Mouse (Mus musculus): ENCODE data around the gene Nptn.

Gene Nptn

GRCm38 (mm10) chr9:58675371-58675770 lies 93.3 kb downstream of the Nptn start:
- in situ Hi-C loops (cut with MboI, MseI): no loop called here

GRCm38 (mm10) chr9:58681411-58681810 lies 99.4 kb downstream of the Nptn start:
- in situ Hi-C loops (cut with MboI, MseI): loop anchor here (10.0 kb wide), 2 partner anchors 357 to 1163 kb away; no protein-coding TSS in a partner anchor

- in situ Hi-C loops (cut with MboI, MseI): loop anchor here (10.0 kb wide), 2 partner anchors 357 to 1163 kb away; no protein-coding TSS in a partner anchor
Measured at GRCm38 (mm10) chr9:58682106-58682505, 100.1 kb downstream of the Nptn start.

- in situ Hi-C loops (cut with MboI, MseI): loop anchor here (10.0 kb wide), 2 partner anchors 359 to 1161 kb away; no protein-coding TSS in a partner anchor
Measured at GRCm38 (mm10) chr9:58683372-58683771, 101.3 kb downstream of the Nptn start.

- in situ Hi-C loops (cut with MboI, MseI): loop anchor here (10.0 kb wide), 2 partner anchors 360 to 1160 kb away; no protein-coding TSS in a partner anchor
Measured at GRCm38 (mm10) chr9:58685290-58685689, 103.2 kb downstream of the Nptn start.

GRCm38 (mm10) chr9:58688076-58688475 lies 106.0 kb downstream of the Nptn start:
- in situ Hi-C loops (cut with MboI, MseI): loop anchor here (10.0 kb wide), 2 partner anchors 363 to 1157 kb away; no protein-coding TSS in a partner anchor

GRCm38 (mm10) chr9:58690701-58691100 lies 108.7 kb downstream of the Nptn start:
- in situ Hi-C loops (cut with MboI, MseI): no loop called here

- in situ Hi-C loops (cut with MboI, MseI): no loop called here
Measured at GRCm38 (mm10) chr9:58691471-58691870, 109.4 kb downstream of the Nptn start.

- in situ Hi-C loops (cut with MboI, MseI): no loop called here
Measured at GRCm38 (mm10) chr9:58698486-58698885, 116.4 kb downstream of the Nptn start.

- in situ Hi-C loops (cut with MboI, MseI): no loop called here
Measured at GRCm38 (mm10) chr9:58701751-58702150, 119.7 kb downstream of the Nptn start.

- in situ Hi-C loops (cut with MboI, MseI): no loop called here
Measured at GRCm38 (mm10) chr9:58703766-58704165, 121.7 kb downstream of the Nptn start.

- in situ Hi-C loops (cut with MboI, MseI): no loop called here
Measured at GRCm38 (mm10) chr9:58706024-58706423, 124.0 kb downstream of the Nptn start.
